ENCODE assay signal across 34 mouse cellular contexts in the genomic region with DNA sequence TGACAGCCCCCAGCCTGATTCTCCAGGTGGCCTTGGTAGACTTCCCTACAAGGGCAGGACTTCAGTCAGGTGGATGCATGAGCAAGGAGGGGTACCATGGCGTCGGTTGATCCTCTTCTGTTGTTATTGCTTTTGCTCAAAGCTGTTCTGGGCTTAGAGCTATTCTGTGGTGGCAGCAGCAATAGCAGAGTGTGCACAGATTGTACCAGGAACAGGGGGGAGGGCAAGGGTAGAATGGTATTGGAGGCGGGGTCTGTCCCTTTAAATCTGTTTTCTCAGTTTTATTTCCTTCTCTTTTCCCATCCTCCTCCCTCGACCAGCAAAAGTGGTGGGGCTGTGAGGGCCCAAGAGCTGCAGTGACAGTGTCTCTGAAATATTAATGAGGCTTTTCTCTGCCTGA. TPM values are rescaled to one million over a fixed set of nuclear protein-coding genes. Genes with fewer than 3 reads are reported as not detected.
DNase-seq lines count a peak whose midpoint lies in the region; ATAC-seq lines count a peak whose summit lies in the region.
"Had no signal": no experiment of that assay in that cellular context is flagged by ENCODE, and none has a peak within 500 bp of the region (broad histone marks: within the 10 kb centered on the region; RNA-seq: fewer than 3 reads in every experiment).

No protein-coding gene starts in this region.

- no peak overlapping the region for H3K4me3 ChIP-seq in heart, embryonic 10.5 days
- no peak overlapping the region for H3K4me3 ChIP-seq in hindbrain, embryonic 15.5 days
- no peak overlapping the region for H3K4me3 ChIP-seq in hindbrain, embryonic 11.5 days (ENCODE audit: low read depth, low read length)
- no peak overlapping the region for H3K4me3 ChIP-seq in midbrain, embryonic 16.5 days (ENCODE audit: low read depth, low read length)
- no peak overlapping the region for H3K4me3 ChIP-seq in midbrain, embryonic 13.5 days (replicated peaks)
- H3K4me3 ChIP-seq: embryonic facial prominence, embryonic 13.5 days; forebrain, embryonic 10.5 days; forebrain, embryonic 15.5 days; limb, embryonic 10.5 days; limb, embryonic 15.5 days; liver, embryonic 13.5 days; neural tube, embryonic 12.5 days had no signal

- WGBS in heart, embryonic 10.5 days: 60% methylated on average over 4 of the region's 4 CpGs
- WGBS in hindbrain, embryonic 15.5 days: 66% methylated on average over 4 of the region's 4 CpGs
- WGBS in hindbrain, embryonic 11.5 days: 72% methylated on average over 4 of the region's 4 CpGs
- 54% methylated on average over 4 of the region's 4 CpGs for WGBS in midbrain, embryonic 16.5 days
- WGBS in midbrain, embryonic 13.5 days: 65% methylated on average over 4 of the region's 4 CpGs

- ATAC-seq in hindbrain, embryonic 15.5 days (ENCODE audit: low FRiP score, low read depth): peak; percentile 27; the same call in 1 of the 2 replicates
- no peak for ATAC-seq in hindbrain, embryonic 11.5 days (ENCODE audit: low FRiP score)
- ATAC-seq in midbrain, embryonic 16.5 days: peak; percentile 32; the same call in 1 of the 2 replicates
- no peak for ATAC-seq in midbrain, embryonic 13.5 days
- ATAC-seq in granulocyte monocyte progenitor cell, adult 5-6 weeks (replicated peaks; ENCODE audit: poor library complexity, severe bottlenecking): no peak
- ATAC-seq: forebrain, embryonic 15.5 days; intestine, embryonic 16.5 days; lung, postnatal 0 days; Patski had no signal

- peak overlapping the region; percentile 22; the same call in 1 of the 2 replicates for H3K27ac ChIP-seq in heart, embryonic 10.5 days
- no peak overlapping the region for H3K27ac ChIP-seq in hindbrain, embryonic 15.5 days (replicated peaks)
- H3K27ac ChIP-seq in hindbrain, embryonic 11.5 days (ENCODE audit: low read depth, low read length): no peak overlapping the region
- H3K27ac ChIP-seq in midbrain, embryonic 16.5 days (ENCODE audit: low read length): no peak overlapping the region
- no peak overlapping the region for H3K27ac ChIP-seq in midbrain, embryonic 13.5 days
- H3K27ac ChIP-seq: embryonic facial prominence, embryonic 13.5 days; forebrain, embryonic 10.5 days; forebrain, embryonic 15.5 days; kidney, postnatal 0 days; limb, embryonic 10.5 days; limb, embryonic 15.5 days; liver, embryonic 13.5 days; macrophage; neural tube, embryonic 12.5 days; stomach, postnatal 0 days had no signal

- H3K9me3 ChIP-seq in heart, embryonic 10.5 days: no peaks in the 10 kb centered on the region
- no peaks in the 10 kb centered on the region for H3K9me3 ChIP-seq in hindbrain, embryonic 15.5 days
- H3K9me3 ChIP-seq in hindbrain, embryonic 11.5 days (ENCODE audit: control insufficient read depth, low read length): no peaks in the 10 kb centered on the region
- no peaks in the 10 kb centered on the region for H3K9me3 ChIP-seq in midbrain, embryonic 16.5 days (replicated peaks; ENCODE audit: control insufficient read depth, low read length, poor library complexity, severe bottlenecking)
- no peaks in the 10 kb centered on the region for H3K9me3 ChIP-seq in midbrain, embryonic 13.5 days
- H3K9me3 ChIP-seq: embryonic facial prominence, embryonic 13.5 days; forebrain, embryonic 10.5 days; forebrain, embryonic 15.5 days; limb, embryonic 10.5 days; limb, embryonic 15.5 days; liver, embryonic 13.5 days; neural tube, embryonic 12.5 days had no signal

- no peaks in the 10 kb centered on the region; the same call in 1 of the 2 replicates for H3K4me1 ChIP-seq in heart, embryonic 10.5 days
- H3K4me1 ChIP-seq in hindbrain, embryonic 15.5 days (replicated peaks): no peaks in the 10 kb centered on the region
- no peaks in the 10 kb centered on the region for H3K4me1 ChIP-seq in hindbrain, embryonic 11.5 days (replicated peaks; ENCODE audit: control insufficient read depth, insufficient read depth, low read length)
- no peaks in the 10 kb centered on the region for H3K4me1 ChIP-seq in midbrain, embryonic 16.5 days (ENCODE audit: control insufficient read depth, insufficient read depth, low read length)
- H3K4me1 ChIP-seq in midbrain, embryonic 13.5 days (replicated peaks): 0 out of 2 replicates have a peak, but pooled peaks cover 2% of the 10 kb centered on the region
- H3K4me1 ChIP-seq: limb, embryonic 15.5 days; liver, embryonic 13.5 days; neural tube, embryonic 12.5 days had no signal

- peaks cover 36% of the 10 kb centered on the region; the same call in 1 of the 2 replicates for H3K27me3 ChIP-seq in heart, embryonic 10.5 days (ENCODE audit: insufficient read depth, poor library complexity, severe bottlenecking)
- no peaks in the 10 kb centered on the region for H3K27me3 ChIP-seq in hindbrain, embryonic 15.5 days
- H3K27me3 ChIP-seq in hindbrain, embryonic 11.5 days (ENCODE audit: control insufficient read depth, insufficient read depth, low read length): no peaks in the 10 kb centered on the region
- H3K27me3 ChIP-seq in midbrain, embryonic 16.5 days (ENCODE audit: control insufficient read depth, insufficient read depth, low read depth, low read length): no peaks in the 10 kb centered on the region
- H3K27me3 ChIP-seq in midbrain, embryonic 13.5 days: no peaks in the 10 kb centered on the region
- H3K27me3 ChIP-seq: embryonic facial prominence, embryonic 13.5 days; forebrain, embryonic 15.5 days; neural tube, embryonic 12.5 days had no signal

- no peaks in the 10 kb centered on the region for H3K36me3 ChIP-seq in heart, embryonic 10.5 days
- no peaks in the 10 kb centered on the region for H3K36me3 ChIP-seq in hindbrain, embryonic 15.5 days
- no peaks in the 10 kb centered on the region for H3K36me3 ChIP-seq in hindbrain, embryonic 11.5 days (ENCODE audit: control insufficient read depth, insufficient read depth, low read length)
- H3K36me3 ChIP-seq in midbrain, embryonic 16.5 days (ENCODE audit: control insufficient read depth, insufficient read depth, low read length): no peaks in the 10 kb centered on the region
- H3K36me3 ChIP-seq in midbrain, embryonic 13.5 days: no peaks in the 10 kb centered on the region
- H3K36me3 ChIP-seq: embryonic facial prominence, embryonic 13.5 days; forebrain, embryonic 10.5 days; forebrain, embryonic 15.5 days; limb, embryonic 10.5 days; limb, embryonic 15.5 days; liver, embryonic 13.5 days; neural tube, embryonic 12.5 days had no signal

- H3K4me2 ChIP-seq in hindbrain, embryonic 15.5 days: no peak overlapping the region
- no peak overlapping the region for H3K4me2 ChIP-seq in hindbrain, embryonic 11.5 days (replicated peaks; ENCODE audit: low read depth, low read length)
- H3K4me2 ChIP-seq in midbrain, embryonic 16.5 days (ENCODE audit: low read length): no peak overlapping the region
- no peak overlapping the region for H3K4me2 ChIP-seq in midbrain, embryonic 13.5 days (replicated peaks)
- H3K4me2 ChIP-seq: embryonic facial prominence, embryonic 13.5 days; forebrain, embryonic 15.5 days; limb, embryonic 15.5 days; liver, embryonic 13.5 days; neural tube, embryonic 12.5 days had no signal

- DNase-seq in heart, embryonic 10.5 days (ENCODE audit: low spot score): no peak
- DNase-seq in heart, adult 18-20 months: no peak
- DNase-seq in hindbrain, embryonic 11.5 days (ENCODE audit: low spot score): no peak
- DNase-seq in layer of hippocampus, adult 9-11 months: peak; percentile 49
- DNase-seq: cerebellum, adult 9-10 months; gastrocnemius, postnatal 25 days; heart, postnatal 14 days; kidney, adult 8-10 months; kidney, postnatal 4 days; liver, embryonic 13.5 days; lung, adult 18-20 months; midbrain, embryonic 14.5 days; right cerebral cortex, adult 18-20 months; spleen, adult 18-20 months; thymus, adult 2 months; thymus, postnatal 36 days had no signal

- no peak overlapping the region for H3K9ac ChIP-seq in hindbrain, embryonic 15.5 days
- H3K9ac ChIP-seq in hindbrain, embryonic 11.5 days (ENCODE audit: low read depth, low read length): no peak overlapping the region
- no peak overlapping the region for H3K9ac ChIP-seq in midbrain, embryonic 16.5 days (ENCODE audit: low read depth, low read length)
- H3K9ac ChIP-seq in midbrain, embryonic 13.5 days (replicated peaks): no peak overlapping the region
- H3K9ac ChIP-seq: embryonic facial prominence, embryonic 13.5 days; forebrain, embryonic 15.5 days; limb, embryonic 15.5 days; liver, embryonic 13.5 days; neural tube, embryonic 12.5 days had no signal

RNA-seq across cellular contexts. Expression of a gene that starts 13.7 kb away (rescaled TPM):
- 0.11 and 0.21 TPM in 2 replicates for polyA plus RNA-seq in heart, embryonic 10.5 days (2016; fragmentation: Nextera tagmentation; extraction: Ambion mirVana)
- under 1 TPM; 0.17 to 0.28 TPM for total RNA-seq in heart, adult 18-20 months (2021)
- polyA plus RNA-seq in hindbrain, embryonic 15.5 days (2015; fragmentation: Nextera tagmentation; extraction: Ambion mirVana): 6.6 and 8.6 TPM in 2 replicates
- polyA plus RNA-seq in hindbrain, embryonic 11.5 days (2014; fragmentation: Nextera tagmentation; extraction: Ambion mirVana): 0.66 and 0.84 TPM in 2 replicates
- 7.9 and 8.0 TPM in 2 replicates for polyA plus RNA-seq in midbrain, embryonic 16.5 days (2015; fragmentation: Nextera tagmentation; extraction: Ambion mirVana)
- polyA plus RNA-seq in midbrain, embryonic 13.5 days (2015; fragmentation: Nextera tagmentation; extraction: Ambion mirVana): 2.6 and 2.8 TPM in 2 replicates
- not detected in 2 replicates for total RNA-seq in granulocyte monocyte progenitor cell, adult 5-6 weeks (2014; fragmentation: Nextera tagmentation)
- total RNA-seq in granulocyte monocyte progenitor cell, adult 5-6 weeks (2017): not detected in 2 replicates
- total RNA-seq: megakaryocyte-erythroid progenitor cell, adult 5-6 weeks; MEL had no signal
- polyA plus RNA-seq: lung, postnatal 0 days had no signal

RNA-seq across cellular contexts. Expression of a gene that starts 33.2 kb away (rescaled TPM):
- 18.6 and 30.3 TPM in 2 replicates for polyA plus RNA-seq in heart, embryonic 10.5 days (2016; fragmentation: Nextera tagmentation; extraction: Ambion mirVana)
- 100 to 1,000 TPM; 174 to 186 TPM for total RNA-seq in heart, adult 18-20 months (2021)
- 24.3 and 25.8 TPM in 2 replicates for polyA plus RNA-seq in hindbrain, embryonic 15.5 days (2015; fragmentation: Nextera tagmentation; extraction: Ambion mirVana)
- polyA plus RNA-seq in hindbrain, embryonic 11.5 days (2014; fragmentation: Nextera tagmentation; extraction: Ambion mirVana): 38.8 and 53.1 TPM in 2 replicates
- 16.5 and 17.9 TPM in 2 replicates for polyA plus RNA-seq in midbrain, embryonic 16.5 days (2015; fragmentation: Nextera tagmentation; extraction: Ambion mirVana)
- polyA plus RNA-seq in midbrain, embryonic 13.5 days (2015; fragmentation: Nextera tagmentation; extraction: Ambion mirVana): 16.7 and 21.2 TPM in 2 replicates
- total RNA-seq in granulocyte monocyte progenitor cell, adult 5-6 weeks (2014; fragmentation: Nextera tagmentation): not detected in 2 replicates
- not detected in 2 replicates for total RNA-seq in granulocyte monocyte progenitor cell, adult 5-6 weeks (2017)
- total RNA-seq: MEL had no signal

RNA-seq across cellular contexts. Expression of a gene that starts 57.7 kb away (rescaled TPM):
- 83.7 and 90.0 TPM in 2 replicates for polyA plus RNA-seq in heart, embryonic 10.5 days (2016; fragmentation: Nextera tagmentation; extraction: Ambion mirVana)
- total RNA-seq in heart, adult 18-20 months (2021): 1 to 10 TPM; 6.2 to 9.1 TPM
- polyA plus RNA-seq in hindbrain, embryonic 15.5 days (2015; fragmentation: Nextera tagmentation; extraction: Ambion mirVana): 65.6 and 71.9 TPM in 2 replicates
- 76.9 and 77.6 TPM in 2 replicates for polyA plus RNA-seq in hindbrain, embryonic 11.5 days (2014; fragmentation: Nextera tagmentation; extraction: Ambion mirVana)
- polyA plus RNA-seq in midbrain, embryonic 16.5 days (2015; fragmentation: Nextera tagmentation; extraction: Ambion mirVana): 68.9 and 70.9 TPM in 2 replicates
- 72.8 and 80.9 TPM in 2 replicates for polyA plus RNA-seq in midbrain, embryonic 13.5 days (2015; fragmentation: Nextera tagmentation; extraction: Ambion mirVana)
- total RNA-seq in granulocyte monocyte progenitor cell, adult 5-6 weeks (2014; fragmentation: Nextera tagmentation): 24.2 and 29.1 TPM in 2 replicates
- 51.8 and 70.7 TPM in 2 replicates for total RNA-seq in granulocyte monocyte progenitor cell, adult 5-6 weeks (2017)

Comparison
In these comparisons a context has a peak if more than half of its experiments do, and no peak if none do; other contexts are left out.
1. ATAC-seq: peak in hindbrain, embryonic 15.5 days (single experiment) and midbrain, embryonic 16.5 days (single experiment); none in hindbrain, embryonic 11.5 days (single experiment), midbrain, embryonic 13.5 days (single experiment) and granulocyte monocyte progenitor cell, adult 5-6 weeks (single experiment).